Mouse (Mus musculus) MEL (cell line): ENCODE measurements around the gene Hsd17b14.

Experiments
- CTCF ChIP-seq, 3 experiments: IDR thresholded peaks in 2 of 3; conservative IDR thresholded peaks in 1 of 3; 2 replicates each; pipeline ENCODE4 v1.5.1; 2011 to 2012; ENCODE audit warnings: low read length in 3 of 3, low read depth in 2 of 3, mild to moderate bottlenecking in 2 of 3, improper control_type of control experiment in 1 of 3, inconsistent platforms in 1 of 3, mixed read lengths in 1 of 3, moderate library complexity in 1 of 3; ENCODE audit not compliant: control insufficient read depth in 1 of 3, insufficient read depth in 1 of 3, poor library complexity in 1 of 3, severe bottlenecking in 1 of 3
- ELF1 ChIP-seq: IDR thresholded peaks from 2 replicates; pipeline ENCODE4 v1.6.1; 2014; ENCODE audit warnings: low read depth, mild to moderate bottlenecking, inconsistent platforms, low read length, improper control_type of control experiment, moderate library complexity
- GATA1 ChIP-seq: IDR thresholded peaks from 2 replicates; pipeline ENCODE4 v1.6.1; 2011; ENCODE audit warnings: low read depth, low read length, improper control_type of control experiment
- SMC3 ChIP-seq: IDR thresholded peaks from 2 replicates; pipeline ENCODE4 v1.6.1; 2011; ENCODE audit warnings: low read depth, low read length, improper control_type of control experiment
- USF2 ChIP-seq, 2 experiments: IDR thresholded peaks; 2 replicates each; pipeline ENCODE4 v1.6.1; 2011 to 2012; ENCODE audit warnings: improper control_type of control experiment in 2 of 2, low read length in 2 of 2, borderline replicate concordance in 1 of 2, inconsistent platforms in 1 of 2, low read depth in 1 of 2, mild to moderate bottlenecking in 1 of 2; ENCODE audit not compliant: insufficient read depth in 1 of 2
- ZNF384 ChIP-seq: IDR thresholded peaks from 2 replicates; pipeline ENCODE4 v1.6.1; 2012; ENCODE audit warnings: low read depth, mild to moderate bottlenecking, inconsistent platforms, low read length, improper control_type of control experiment

DNA sequence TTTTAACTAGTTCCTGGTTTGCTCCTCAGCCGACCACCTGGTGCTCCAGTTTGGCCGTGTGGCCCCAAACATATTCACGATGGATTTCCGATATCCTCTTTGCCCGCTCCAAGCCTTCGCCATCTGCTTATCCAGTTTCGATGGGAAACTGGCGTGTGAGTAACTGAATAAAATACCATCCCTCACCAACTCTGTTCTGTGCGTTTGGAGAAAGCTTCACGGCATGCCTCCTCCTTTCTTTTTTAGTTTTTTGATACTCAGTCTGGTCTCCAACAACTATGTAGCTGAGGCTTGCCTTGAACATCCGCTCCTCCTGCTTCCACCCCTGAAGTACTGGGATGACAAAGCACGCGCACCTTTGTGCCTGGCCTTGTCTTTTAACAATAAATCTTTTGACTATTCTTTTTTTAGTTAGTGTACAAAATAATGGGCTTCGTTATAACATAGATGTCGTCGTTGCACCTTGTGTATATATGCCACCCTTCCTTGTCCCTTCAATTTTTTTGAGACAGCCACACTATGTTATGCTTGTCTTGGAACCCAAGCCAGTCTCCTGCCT is 32.4 kb upstream of the Hsd17b14 start:
- TF ChIP-seq SMC3 (no peak; the same call in 1 of the 2 replicates), CTCF (IDR thresholded peaks at IDR 0.05 in 2 of 3, conservative IDR thresholded peaks at IDR 0.05 in 1 of 3; ENCODE audit: control insufficient read depth in 1 of 3, insufficient read depth in 1 of 3, low read depth in 2 of 3, low read length in 3 of 3, poor library complexity in 1 of 3, severe bottlenecking in 1 of 3) (no peak), ELF1 (no peak), USF2 (IDR thresholded peaks at IDR 0.05; ENCODE audit: borderline replicate concordance in 1 of 2, insufficient read depth in 1 of 2, low read depth in 1 of 2, low read length in 2 of 2) (no peak), GATA1 (no peak), ZNF384 (no peak)
